Mouse (Mus musculus): ENCODE data around the gene Pxmp2.

The Pxmp2 gene

DNA sequence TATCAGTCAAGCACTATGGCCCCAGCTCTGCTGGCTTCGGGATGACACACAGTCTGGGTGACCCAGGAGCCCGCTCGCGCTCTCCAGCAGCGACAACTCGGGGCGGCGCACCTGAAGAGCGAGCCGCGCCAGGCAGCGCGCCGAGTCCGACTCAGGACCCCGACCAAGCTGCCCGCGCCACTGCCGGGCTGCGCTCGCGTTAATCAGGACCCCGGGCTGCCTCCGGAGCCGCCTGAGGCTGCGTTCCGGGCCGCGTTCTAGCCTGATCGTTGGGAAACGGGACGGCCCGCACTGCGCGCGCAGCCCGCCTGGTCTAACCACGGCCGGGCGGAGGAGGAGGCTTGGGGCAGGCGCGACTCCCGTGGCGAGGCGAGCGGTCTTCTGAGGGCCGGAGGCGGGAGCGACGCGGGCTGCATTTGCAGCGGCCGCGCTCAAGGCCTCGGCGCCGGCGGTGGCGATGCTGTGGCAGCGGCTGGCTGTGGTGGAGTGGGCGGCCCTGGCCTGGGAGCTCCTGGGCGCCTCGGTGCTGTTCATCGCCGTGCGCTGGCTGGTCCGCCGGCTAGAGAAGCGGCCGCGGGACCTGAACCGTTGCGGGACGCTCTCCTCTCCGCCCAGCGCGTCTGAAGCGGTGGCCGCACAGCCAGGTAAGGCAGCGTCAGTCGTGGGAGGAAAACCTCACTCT, 55.1 kb downstream of the Pxmp2 start, which contains the start of gene Ankle2:
TSS of gene Ankle2 (plus strand) at position 225 of the 682 bp plus-strand sequence.
- peak; percentile 63 for DNase-seq (ENCODE audit: low spot score)

DNA sequence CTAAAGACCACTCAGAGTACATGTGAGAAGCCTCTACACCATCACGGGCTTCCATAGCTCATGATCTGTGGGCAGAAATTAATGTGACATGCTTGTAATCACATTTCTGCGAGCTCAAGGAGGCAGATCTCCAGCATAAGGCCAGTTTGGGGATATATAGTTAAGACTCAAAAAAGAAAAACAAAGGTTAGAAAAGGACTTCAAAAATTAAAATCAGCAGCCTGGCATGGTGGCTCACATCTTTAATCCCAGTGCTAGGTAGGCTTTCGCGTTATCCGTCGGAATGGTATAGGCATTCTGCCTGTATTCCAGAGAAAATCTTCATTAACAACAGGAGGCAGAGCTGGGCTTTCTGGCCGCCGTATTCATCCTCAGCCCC, 55.6 kb downstream of the Pxmp2 start:
- peak; percentile 7 for DNase-seq (ENCODE audit: low spot score)

- DNase-seq (ENCODE audit: low spot score) = no peak
These were observed 58.6 kb downstream of the Pxmp2 start for GRCm38 (mm10) chr5:110227336-110227883.

- no peak for DNase-seq (ENCODE audit: low spot score)
These were observed 60.9 kb downstream of the Pxmp2 start for GRCm38 (mm10) chr5:110225056-110225455.

Data from layer of hippocampus, adult 9-10 months (tissue).